Mouse (Mus musculus) E14TG2a.4 (cell line): ENCODE measurements around the gene Oxld1.

ENCODE experiments used
- CTCF ChIP-seq: conservative IDR thresholded peaks from 2 replicates; pipeline ENCODE4 v1.5.1; 2014; ENCODE audit warnings: low read length
- NANOG ChIP-seq: IDR thresholded peaks from 2 replicates; pipeline ENCODE4 v1.6.1; 2014; ENCODE audit warnings: borderline replicate concordance, low read length, mixed read lengths
- POU5F1 ChIP-seq: IDR thresholded peaks from 2 replicates; pipeline ENCODE4 v1.6.1; 2014; ENCODE audit warnings: low read length, borderline replicate concordance

GRCm38 (mm10) chr11:120455413-120455812 is 2.5 kb downstream of the Oxld1 start:
- TF ChIP-seq CTCF (no peak), POU5F1 (no peak), NANOG (no peak)
